Mouse (Mus musculus) erythroblast, embryonic 14.5 days (primary cell): ENCODE data around the gene Gzmk.

Experiments used
- GATA1 ChIP-seq: IDR thresholded peaks from 2 replicates; pipeline ENCODE4 v1.6.1; 2012; ENCODE audit warnings: low read length, inconsistent platforms, mixed read lengths
- TAL1 ChIP-seq: IDR thresholded peaks from 3 replicates; pipeline ENCODE4 v1.6.1; 2012; ENCODE audit warnings: low read length, inconsistent platforms, mixed read lengths

- no peak for TF ChIP-seq GATA1
- no peak for TF ChIP-seq TAL1
These were observed 1.4 kb upstream of the Gzmk start for GRCm38 (mm10) chr13:113227076-113227475.
